Mouse (Mus musculus): ENCODE data around the gene Plin5. TPM values are rescaled to one million over a fixed set of nuclear protein-coding genes. Genes with fewer than 3 reads are reported as not detected.

Gene Plin5
- polyA plus RNA-seq, 1 experiment = 1.9 TPM

DNA sequence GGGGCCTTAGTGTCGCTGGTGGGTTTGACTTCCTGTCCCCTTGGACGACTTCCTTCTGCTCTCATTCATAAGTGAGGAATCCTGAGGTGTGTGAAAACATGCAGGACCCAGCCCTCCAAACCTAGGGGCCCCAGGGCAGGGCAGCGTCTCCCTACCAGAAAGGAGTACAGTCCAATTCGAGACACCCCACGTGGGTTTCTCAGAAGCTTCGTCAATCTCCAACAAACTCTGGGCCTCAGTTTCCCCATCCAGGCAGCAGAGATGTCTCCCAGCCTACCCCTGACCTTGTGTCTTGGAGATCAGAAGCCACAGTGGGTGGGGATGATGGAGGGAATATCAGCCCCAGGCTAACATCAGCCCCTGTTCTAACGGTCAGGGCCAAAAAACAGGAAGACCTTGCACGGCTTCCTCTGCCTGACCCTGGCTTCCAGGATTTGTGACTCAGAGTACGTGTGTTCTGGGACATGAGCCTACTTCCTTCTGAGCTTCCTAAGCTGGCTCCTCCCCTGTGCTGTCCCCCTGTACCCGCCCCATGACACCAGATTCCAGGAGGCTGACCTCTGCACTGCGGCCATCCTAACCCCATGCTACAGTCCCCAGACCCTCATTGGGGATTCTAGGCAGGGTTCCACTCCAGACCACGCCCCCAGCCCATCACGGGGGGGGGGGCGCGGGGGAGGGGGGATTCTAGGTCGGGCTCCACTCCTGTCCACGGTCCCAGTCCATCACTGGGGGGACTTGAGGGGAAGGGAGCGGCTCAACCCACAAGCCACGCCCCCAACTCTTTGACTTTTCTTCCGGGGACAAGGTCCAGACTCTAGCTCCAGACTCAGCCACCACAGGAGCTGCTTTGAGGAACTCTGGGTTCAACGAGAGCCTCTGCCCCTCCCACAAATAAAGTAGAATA is 16.3 kb upstream of the Plin5 start:
- DNase-seq (ENCODE audit: low spot score) = no peak

DNA sequence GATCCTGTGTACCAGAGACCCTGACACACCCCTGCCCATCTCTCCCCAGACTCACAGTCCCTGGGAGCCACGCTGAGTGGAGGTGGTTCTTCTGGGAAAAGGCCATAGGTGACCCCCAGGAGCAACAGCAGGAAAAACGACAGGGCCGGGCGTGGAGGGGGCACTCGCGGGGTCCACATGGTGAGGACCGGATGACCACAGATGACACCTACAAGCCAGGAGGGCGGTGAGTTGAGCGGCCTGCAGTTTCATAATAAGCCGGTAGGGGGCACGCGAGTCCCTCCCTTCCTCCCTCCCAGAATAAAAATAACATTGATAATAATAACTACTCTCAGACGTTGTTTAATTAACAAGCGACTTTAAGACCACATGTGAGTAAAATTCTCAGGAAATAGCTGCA is 15.3 kb upstream of the Plin5 start:
- DNase-seq (ENCODE audit: low spot score) = no peak

DNA sequence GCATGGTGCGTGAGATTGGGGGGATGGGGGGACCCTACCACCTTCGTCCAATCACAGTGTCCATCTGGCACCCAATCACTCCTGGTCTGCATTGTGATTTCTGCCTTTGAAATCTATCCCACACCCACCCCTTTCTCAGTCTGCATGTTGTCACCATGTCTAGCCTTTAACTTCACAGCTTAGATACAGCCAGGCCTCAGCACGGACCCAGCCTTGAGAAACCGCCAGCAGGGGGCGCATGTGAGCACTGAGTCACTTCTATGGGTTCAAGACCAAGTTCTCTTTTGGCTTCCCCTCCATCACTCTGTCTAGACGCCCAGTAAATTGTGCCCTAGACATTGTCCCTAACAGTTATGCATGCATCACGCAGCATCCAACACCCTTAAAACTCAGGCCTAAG is 14.4 kb upstream of the Plin5 start:
- DNase-seq (ENCODE audit: low spot score) = no peak

DNA sequence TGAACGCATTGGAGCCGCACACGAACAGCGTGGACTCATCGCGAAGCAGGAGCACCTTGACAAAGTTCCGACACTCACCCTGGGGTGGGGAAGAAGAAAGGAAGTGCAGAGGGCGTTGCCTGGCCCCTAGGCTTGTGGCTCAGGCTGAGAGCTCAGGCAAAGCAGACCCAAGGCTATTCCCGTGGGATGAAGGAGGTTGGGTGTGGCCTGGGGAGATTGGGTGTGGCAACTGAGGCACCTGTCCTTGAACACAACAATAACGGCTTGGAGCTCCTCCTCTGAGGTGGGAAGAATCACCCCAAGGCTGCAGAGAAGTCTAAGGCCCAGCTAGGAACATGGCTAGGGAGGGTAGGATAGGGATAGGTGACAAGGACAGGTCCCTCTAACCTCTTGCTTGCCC is 13.7 kb upstream of the Plin5 start:
- DNase-seq (ENCODE audit: low spot score) = no peak

DNA sequence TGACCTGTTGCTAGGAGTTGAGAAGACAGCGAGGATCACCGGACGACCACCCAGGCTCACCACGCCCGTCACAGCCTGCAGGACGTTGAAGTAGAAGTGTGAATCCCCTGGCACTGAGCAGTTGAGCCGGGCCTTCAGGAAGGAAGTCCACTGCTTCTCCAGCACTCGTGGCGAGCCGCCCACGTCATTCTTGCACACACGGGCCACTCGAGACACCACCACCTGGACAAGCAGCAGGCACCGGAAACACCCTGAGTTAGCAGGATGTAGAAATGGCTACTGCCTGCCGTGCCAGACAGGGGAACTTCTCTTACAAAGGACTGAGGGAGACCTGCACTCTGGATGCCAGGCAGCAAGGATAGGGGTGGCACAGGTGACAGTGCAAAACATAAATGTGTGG is 10.8 kb upstream of the Plin5 start:
- no peak for DNase-seq (ENCODE audit: low spot score)

DNA sequence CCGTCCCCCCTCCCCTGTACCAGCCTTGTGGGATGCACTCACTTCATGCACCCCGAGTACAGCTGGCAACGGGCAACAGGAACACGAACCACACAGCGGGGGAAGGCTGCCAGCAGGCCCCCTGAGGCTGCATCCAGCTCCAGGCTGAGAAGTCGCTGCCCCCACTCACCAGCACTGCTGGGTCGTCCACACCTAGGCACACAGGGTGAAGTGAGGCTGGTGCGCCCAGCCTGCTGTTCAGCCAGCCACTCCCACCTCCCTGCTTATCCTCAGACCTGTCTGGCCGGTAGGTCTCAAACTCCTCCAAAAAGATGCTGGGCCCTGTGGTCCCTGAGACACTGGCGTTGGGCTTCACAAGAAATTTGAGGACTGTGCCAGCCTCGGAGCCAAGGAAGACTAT is 8.8 kb upstream of the Plin5 start:
- no peak for DNase-seq (ENCODE audit: low spot score)

DNA sequence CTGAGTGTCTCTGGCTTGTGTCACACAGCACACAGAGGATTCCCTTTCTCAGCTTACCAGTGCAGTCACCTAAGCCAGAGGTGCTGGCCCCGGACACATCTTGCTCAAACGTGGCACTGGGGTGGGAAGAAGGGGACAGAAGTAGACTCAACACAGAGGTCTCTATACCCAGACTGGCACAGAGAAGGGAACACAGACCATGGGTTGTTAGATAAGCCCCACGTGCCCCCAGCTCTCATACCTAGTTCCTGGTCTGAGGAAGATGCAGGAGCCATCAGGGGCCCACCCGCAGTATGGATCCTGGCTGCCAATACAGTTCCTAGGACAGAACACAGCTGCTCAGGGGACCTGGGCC is 7.9 kb upstream of the Plin5 start:
- no peak for DNase-seq (ENCODE audit: low spot score)

DNA sequence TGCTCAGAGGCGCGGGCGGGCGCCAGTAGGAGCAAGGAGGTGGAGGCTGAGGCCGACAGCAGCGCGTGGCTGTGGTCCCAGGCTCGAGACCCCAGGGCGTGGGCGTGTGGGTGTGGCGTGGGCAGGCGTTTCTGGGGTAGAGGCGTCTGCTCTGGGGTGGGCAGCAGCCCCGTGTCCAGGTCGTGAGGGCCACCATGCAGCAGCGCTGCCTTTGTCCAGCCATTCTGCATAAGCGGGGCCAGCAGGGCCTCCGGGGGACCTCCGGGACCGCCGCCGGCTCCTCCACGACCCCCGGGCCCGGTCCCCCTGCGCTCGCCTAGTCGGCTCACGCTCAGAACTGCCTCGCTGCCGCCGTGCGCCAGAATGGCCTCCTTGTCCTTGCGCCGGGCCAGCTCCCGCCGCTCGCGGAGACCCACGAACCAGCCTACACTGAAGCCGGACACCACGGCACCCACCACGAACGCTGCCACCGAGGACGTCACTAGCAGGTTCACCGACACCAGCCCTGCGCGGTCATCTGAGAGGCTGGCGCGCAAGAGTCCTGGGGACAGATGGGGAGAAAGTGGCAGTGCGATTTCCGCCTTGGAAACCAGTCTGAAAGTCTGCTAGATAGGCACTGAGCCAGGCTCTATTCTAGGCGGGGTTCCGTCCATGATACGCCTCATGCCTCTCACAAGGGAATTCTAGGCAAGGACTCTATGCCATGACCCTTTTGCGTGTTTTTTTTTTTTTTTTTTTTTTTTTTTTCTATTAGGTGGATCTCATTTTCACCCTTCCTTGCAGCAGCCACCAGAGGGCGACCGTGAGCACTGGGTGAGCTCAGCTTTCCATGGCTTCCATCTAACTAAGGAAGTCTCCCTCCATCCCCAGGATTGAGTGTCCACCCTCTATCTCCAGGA is 7.2 kb upstream of the Plin5 start:
- no peak for DNase-seq (ENCODE audit: low spot score)

DNA sequence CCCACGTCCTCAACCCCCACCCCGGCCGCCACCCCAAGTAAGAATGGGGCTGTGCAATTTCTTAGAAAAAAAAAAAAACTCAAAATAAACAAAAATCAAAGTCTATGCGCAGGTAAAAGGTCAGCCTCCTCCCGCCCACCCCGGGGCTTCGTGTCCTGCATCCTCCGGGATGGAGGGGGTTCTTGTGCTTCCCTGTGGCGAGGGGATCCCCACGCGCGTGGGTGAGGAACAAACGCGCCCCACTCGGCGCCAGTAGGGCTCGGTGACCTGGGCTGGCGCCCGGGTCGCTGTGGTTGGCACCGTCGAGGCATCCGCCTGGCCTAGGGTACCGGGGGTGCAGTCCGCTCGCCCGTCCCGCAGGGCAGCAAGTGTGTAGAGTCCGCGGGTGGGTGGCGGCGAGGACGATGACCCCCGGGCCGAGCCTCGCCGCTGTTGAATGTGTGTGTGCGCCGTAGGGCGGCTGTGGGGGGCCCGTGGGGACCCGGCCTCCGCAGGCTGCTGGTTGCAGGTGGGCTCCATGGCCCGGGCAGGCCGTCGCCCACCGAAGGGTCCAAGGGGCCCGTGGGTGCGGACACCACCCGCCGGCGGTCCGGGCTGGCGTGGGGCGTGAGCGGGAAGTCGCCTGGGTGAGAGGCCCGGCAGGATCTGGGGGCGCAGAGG is 6.4 kb upstream of the Plin5 start:
- DNase-seq (ENCODE audit: low spot score) = no peak

DNA sequence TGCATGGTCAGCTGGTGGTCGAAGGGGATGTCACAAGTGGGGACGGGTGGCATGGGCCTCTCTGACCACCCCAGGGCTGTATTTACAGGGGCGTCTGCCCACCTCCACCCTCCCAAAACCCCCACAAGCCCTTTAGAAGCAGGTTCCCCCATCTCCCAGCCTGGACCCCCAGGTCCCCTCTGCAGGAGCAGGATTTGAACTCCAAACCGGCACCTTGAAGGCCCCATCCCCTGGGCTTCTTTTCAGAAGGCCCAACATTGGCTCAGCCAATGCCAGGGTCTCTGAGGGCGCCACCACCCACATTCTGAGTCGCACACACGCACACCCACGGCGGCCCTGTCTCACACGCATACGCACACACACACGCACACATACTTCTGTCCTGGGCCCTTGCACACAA is 5.8 kb upstream of the Plin5 start:
- DNase-seq (ENCODE audit: low spot score) = no peak

DNA sequence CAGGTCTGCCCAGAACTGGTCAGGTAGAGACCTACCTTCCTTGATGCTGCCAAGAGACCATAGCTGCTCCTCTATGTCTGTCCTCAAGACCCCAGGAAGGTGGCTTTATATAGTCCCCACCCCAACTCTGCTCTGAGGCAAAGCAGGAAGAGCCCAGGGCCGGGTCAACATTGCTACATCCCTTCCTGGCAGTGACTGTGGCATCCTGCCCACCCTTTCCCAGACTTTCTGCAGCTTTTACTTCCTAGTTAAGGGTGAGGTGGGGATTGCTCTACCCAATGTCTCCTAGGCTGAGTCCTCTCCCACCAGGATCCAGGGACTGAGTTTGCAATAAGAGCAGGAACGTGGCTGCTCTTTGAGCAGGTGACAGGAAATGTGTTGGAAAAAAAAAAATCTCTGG is 4.4 kb upstream of the Plin5 start, which contains the start of gene Lrg1:
Gene Lrg1 (minus strand): TSS at position 176 of the 400 bp plus-strand sequence.
- DNase-seq (ENCODE audit: low spot score) = no peak

DNA sequence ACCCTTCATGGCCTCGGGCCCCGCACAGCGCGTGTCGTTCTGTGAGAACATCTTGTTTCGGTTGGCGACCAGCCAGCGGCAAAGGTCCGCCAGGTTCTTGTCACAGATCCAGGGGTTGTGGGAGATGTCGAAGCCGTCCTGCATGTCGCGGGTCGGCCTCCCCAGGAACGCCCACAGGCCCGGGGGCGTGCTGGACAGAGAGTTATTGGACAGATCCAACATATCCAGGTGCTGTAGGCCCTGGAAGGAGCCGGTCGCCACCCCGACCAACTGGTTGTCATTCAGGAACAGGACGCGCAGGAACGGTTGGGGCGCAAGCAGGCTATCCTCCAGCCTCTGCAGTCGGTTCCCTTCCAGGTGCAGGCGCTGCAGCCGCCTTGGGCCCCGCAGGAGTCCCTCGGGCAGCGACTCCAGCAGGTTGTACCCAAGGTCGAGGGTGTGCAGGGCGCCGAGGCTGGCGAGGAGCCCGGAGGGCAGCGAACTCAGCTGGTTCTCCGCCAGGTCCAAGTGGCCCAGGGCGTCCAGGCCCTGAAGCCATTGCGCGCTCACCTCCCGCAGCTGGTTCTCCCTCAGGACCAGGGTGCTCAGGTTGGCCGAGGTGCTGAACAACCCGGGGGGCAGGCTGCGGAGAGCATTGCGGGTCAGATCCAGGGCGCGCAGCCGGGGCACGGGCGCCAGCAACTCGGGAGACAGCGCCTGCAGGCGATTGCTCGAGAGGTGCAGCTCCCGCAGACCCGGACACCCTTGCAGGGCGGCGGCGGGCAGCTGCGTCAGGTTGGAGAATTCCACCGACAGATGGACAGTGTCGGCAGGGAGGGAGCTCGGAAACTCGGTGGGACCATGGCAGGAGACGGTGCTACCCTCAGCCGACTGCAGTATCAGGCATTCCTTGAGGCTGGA is 2.8 kb upstream of the Plin5 start:
- DNase-seq (ENCODE audit: low spot score) = no peak

DNA sequence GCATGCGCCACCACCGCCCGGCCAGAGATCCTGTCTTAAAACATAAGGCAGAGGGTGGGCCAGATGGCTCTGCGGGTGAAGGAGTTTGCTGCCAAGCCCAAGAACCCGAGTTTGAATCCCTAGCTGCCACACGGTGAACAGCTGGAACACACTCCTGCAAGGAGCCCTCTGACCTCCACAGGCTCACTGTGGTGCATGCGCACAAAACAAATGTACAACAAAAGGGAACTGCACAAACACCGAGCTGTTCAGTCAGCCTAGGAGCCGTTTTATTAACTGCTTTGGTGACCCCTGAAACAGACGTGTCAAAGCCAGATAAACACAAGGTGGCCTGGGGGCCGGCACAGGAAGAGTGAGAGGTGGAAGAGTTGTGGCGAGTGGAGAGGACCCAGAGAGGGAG is 2.0 kb upstream of the Plin5 start:
- no peak for DNase-seq (ENCODE audit: low spot score)

DNA sequence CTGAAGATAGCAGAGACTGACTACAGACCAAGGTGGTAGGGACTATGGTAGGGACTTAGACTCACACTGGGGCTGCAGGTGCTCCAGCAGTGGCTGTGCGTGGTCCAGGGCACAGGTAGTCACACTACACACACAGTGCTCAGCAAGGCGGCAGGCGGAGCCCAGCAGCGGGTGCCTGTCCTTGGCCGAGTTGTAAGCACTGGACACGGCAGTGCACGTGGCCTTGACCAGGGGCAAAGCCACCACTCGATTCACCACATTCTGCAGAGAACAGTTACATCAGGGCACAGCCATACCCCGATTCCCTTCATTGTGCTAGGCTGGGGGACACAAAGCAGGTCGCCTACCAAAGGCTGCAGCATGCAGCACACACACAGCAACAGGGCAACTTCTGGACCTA is 1.2 kb downstream of the Plin5 start:
- no peak for DNase-seq (ENCODE audit: low spot score)

DNA sequence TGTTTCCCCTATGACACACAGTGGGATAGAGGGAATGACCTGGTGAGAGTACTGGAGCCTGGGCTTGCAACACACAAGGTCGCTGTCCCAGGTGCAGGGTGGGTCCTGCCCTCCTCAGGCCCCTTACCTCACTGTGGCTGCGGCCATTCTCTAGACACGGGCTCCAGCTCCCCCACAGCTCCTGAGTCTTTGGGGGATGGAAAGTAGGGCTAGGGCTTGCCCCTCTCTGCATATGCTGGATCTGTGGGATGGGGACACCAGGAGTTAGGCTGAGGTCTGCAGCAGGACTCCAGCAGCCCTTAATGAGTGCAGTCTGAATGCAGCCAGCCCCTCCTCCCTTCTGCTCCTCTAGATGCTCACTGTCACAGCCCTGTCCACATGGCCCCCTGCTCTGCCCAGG is 4.7 kb downstream of the Plin5 start:
- DNase-seq (ENCODE audit: low spot score) = no peak

DNA sequence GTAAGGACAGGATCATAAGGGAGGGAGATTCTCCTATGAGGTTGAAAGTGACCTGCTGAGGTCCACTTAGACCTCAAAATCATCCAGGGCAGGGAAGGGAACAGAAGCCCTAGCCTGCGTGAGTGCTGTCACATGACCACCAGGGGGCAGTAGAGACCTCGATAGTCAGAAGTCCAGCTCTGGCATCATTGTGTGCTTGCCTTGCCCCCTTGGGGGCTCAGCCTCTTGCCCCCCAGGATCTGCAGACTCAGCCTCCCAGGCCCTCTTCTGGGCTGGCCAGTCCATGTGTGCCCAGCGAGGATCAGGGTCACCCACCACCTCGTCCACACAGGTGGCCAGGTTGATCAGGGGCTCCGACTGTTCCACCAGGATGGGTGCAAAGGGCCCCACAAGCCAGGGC is 5.5 kb downstream of the Plin5 start:
- DNase-seq (ENCODE audit: low spot score) = no peak

DNA sequence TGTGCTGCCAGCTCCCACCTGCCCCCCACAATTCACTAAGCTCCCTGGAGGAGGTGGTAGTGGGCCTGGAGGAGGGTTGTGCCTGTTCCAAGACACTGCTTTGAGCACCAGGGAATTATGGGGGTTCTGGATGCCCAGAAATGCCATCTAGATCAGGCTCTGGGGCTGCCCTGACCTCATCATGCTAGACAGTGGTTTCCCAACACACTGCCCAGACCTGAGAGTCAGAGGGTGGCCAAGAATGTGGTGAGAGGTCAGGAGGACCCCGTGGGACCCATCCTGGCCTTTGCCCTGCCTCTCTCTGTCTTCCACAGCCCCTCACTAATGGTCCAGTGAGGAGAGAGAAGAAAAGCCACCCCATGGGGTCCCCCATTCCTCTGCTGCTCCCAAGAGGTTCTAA is 6.4 kb downstream of the Plin5 start:
- DNase-seq (ENCODE audit: low spot score) = no peak

DNA sequence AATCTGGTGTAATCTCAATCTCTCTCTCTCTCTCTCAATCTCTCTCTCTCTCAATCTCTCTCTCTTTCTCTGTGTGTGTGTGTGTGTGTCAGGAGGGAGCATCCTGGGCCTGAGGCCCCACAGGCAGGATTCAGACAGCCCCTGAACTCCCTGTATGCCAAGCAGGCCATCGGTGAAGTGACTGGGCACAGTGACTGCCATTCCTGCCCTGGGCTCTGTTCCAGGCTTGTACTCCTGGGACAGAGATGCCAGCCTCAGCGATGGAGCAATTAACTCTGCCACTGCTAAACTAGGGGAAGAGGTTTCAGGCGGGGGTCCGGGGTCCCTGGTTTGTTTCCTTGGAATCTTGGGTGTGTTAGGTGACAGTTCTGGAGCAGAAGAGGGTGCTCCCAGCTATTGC is 6.8 kb downstream of the Plin5 start:
- DNase-seq (ENCODE audit: low spot score) = no peak

DNA sequence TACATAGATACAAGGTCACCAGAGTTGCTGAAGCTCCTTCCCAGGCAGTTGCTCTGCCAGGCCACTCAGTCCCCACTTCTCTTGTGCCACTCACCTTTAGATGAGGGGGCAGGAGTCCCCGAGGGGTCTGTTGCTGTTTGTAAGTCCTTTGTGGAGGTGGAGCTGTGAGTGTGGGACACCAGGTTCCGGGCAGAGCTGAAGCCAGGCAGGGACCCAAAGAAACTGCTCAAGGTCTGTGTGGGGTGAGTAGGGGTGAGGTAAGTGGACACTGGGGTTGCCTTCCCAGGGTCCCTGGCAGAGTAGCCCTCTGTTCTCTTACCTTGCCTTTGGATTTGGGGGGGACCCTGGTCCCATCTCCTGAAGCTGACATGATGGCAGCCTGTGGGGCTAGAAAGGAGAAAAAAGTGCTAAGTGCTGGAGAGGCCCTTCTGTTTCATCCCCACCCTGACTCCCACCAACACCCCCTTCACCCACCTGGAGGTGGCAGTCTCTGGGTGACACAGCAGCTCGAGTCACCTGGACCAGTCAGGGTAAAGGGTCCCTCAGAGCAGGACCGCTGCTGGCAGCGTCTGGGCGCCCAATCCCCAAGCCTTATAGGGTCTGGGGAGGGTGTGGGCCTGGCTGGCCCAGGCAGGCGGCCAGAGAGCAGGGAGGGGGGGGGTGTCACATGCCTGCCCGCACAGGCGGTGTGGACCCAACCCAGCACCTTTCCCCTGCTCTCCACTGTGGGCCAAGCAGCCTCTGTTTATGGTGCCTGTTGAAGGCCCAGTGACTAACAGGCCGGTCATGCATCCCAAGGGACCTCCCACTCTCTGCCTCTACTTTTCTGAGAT is 8.0 kb downstream of the Plin5 start, which contains the start of gene Plin4:
Gene Plin4 (minus strand): TSS at position 585 of the 833 bp plus-strand sequence.
- peak; percentile 62 for DNase-seq (ENCODE audit: low spot score)

DNA sequence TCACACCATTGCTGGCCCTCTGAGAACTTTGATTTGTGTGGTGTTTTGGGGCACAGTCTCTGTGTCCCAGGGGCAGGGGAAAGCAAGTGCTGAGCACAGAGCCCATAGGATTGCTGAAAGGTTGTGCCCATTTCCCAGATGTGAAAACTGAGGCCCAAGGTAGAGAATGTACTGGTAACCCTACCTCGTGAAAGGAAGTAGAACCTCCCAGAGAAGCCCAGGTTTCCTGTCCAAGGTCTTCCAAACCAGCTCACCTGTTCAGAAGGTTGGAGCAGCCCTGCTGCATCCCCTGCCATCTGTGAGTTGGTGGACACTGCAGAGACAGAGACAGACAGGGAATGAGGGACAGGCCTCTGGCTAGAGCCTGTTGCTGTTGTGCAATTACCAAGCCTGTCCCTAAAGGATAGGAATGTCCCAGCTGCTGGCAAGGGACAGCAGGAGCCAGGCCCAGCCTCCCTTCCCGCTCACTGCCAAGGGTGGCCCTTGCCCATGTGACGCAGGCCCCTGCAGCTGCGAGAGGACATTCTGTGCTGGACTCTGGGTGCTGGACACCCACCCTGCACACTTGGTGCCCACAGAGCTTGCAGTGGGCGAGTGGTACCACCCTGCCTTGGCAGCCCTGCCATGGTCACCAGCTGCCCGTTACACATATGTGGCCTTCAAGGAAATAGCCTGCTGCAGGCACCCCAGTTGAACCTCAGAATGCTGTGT is 8.9 kb downstream of the Plin5 start:
- DNase-seq (ENCODE audit: low spot score) = no peak
